Mouse (Mus musculus): ENCODE measurements around the gene Khdrbs2.
"Not testable (repeated sequence)": the region's sequence is repeated elsewhere in the genome, so short reads cannot be mapped to it uniquely, and the experiment has no call there.

Khdrbs2 gene

GRCm38 (mm10) chr1:32471022-32471421, 298.5 kb downstream of the Khdrbs2 start:
- DNase-seq (ENCODE audit: low read depth), result no peak

- DNase-seq (ENCODE audit: low read depth), result no peak
Measured at GRCm38 (mm10) chr1:32471502-32472214, 299.1 kb downstream of the Khdrbs2 start.

GRCm38 (mm10) chr1:32487944-32488343, 315.4 kb downstream of the Khdrbs2 start:
- DNase-seq (ENCODE audit: low read depth), result no peak

GRCm38 (mm10) chr1:32503381-32503780, 330.9 kb downstream of the Khdrbs2 start:
- DNase-seq (ENCODE audit: low read depth), result no peak

- DNase-seq (ENCODE audit: low read depth), result not testable (repeated sequence)
Measured at GRCm38 (mm10) chr1:32547194-32547593, 374.7 kb downstream of the Khdrbs2 start, which contains the start of gene Gm5415. Gene Gm5415 (minus strand): TSS chr1:32547294.

GRCm38 (mm10) chr1:32553459-32553858, 380.9 kb downstream of the Khdrbs2 start:
- DNase-seq (ENCODE audit: low read depth), result no peak

- DNase-seq (ENCODE audit: low read depth), result no peak
Measured at GRCm38 (mm10) chr1:32553925-32554324, 381.4 kb downstream of the Khdrbs2 start.

- no peak for DNase-seq (ENCODE audit: low read depth)
Measured at GRCm38 (mm10) chr1:32568901-32569300, 396.4 kb downstream of the Khdrbs2 start.

- DNase-seq (ENCODE audit: low read depth), result no peak
Measured at GRCm38 (mm10) chr1:32626060-32626459, 453.5 kb downstream of the Khdrbs2 start.

GRCm38 (mm10) chr1:32632415-32633354, 460.2 kb downstream of the Khdrbs2 start:
- no peak for DNase-seq (ENCODE audit: low read depth)

GRCm38 (mm10) chr1:32633404-32633803, 460.9 kb downstream of the Khdrbs2 start:
- no peak for DNase-seq (ENCODE audit: low read depth)

GRCm38 (mm10) chr1:32639118-32639517, 466.6 kb downstream of the Khdrbs2 start:
- no peak for DNase-seq (ENCODE audit: low read depth)

GRCm38 (mm10) chr1:32649647-32650209, 477.2 kb downstream of the Khdrbs2 start:
- no peak for DNase-seq (ENCODE audit: low read depth)

GRCm38 (mm10) chr1:32693806-32694205, 521.3 kb downstream of the Khdrbs2 start:
- no peak for DNase-seq (ENCODE audit: low read depth)

- DNase-seq (ENCODE audit: low read depth), result no peak
Measured at GRCm38 (mm10) chr1:32700132-32700531, 527.6 kb downstream of the Khdrbs2 start.

GRCm38 (mm10) chr1:32701267-32701666, 528.8 kb downstream of the Khdrbs2 start:
- DNase-seq (ENCODE audit: low read depth), result no peak
